Mouse (Mus musculus): ENCODE data around the gene Rtl10. TPM values are rescaled to one million over a fixed set of nuclear protein-coding genes. Genes with fewer than 3 reads are reported as not detected.

Gene Rtl10
- polyA plus RNA-seq, 1 experiment from 2014 or later: 1.7 TPM

DNA sequence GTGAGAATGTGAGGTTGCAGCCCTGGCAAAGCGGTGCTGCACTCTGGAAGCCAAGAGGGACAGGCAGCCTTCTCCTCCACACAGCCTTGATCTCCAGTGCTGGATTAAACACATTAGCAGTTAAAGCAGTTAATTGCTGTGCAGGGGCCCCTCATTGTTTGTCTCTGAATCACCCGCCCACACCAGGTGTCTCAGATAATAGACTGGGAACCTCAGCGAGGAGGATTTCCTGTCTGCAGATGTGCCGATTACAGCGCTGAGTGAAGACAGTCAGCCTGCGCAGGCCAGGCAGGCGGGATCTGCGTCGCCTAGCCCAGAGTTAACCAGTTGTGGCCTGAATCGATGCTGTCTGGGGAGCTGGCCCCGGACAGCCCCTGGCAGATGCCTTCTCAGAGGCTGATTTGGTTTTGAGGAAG, 38.7 kb upstream of the Rtl10 start:
- Histone ChIP-seq H3K9me3 (ENCODE audit: control insufficient read depth, low read length) (no peaks in the 10 kb centered on the region), H3K36me3 (ENCODE audit: control insufficient read depth, insufficient read depth, low read length) (no peaks in the 10 kb centered on the region), H3K4me3 (ENCODE audit: low read depth, low read length) (no peak overlapping the region), H3K27ac (ENCODE audit: low read depth, low read length) (no peak overlapping the region), H3K4me1 (ENCODE audit: control insufficient read depth, insufficient read depth, low read length) (peaks cover 12% of the 10 kb centered on the region), H3K4me2 (ENCODE audit: low read depth) (peak overlapping the region; percentile 24; the same call in 1 of the 2 replicates), H3K27me3 (ENCODE audit: control insufficient read depth, insufficient read depth, low read length) (no peaks in the 10 kb centered on the region), H3K9ac (ENCODE audit: low read length) (peak overlapping the region; percentile 39)
- WGBS: 5% methylated on average over 11 of the region's 11 CpGs
- ATAC-seq (ENCODE audit: insufficient read depth, low FRiP score, low TSS enrichment) (peak; percentile 84), DNase-seq (ENCODE audit: low spot score) (peak; percentile 49)

DNA sequence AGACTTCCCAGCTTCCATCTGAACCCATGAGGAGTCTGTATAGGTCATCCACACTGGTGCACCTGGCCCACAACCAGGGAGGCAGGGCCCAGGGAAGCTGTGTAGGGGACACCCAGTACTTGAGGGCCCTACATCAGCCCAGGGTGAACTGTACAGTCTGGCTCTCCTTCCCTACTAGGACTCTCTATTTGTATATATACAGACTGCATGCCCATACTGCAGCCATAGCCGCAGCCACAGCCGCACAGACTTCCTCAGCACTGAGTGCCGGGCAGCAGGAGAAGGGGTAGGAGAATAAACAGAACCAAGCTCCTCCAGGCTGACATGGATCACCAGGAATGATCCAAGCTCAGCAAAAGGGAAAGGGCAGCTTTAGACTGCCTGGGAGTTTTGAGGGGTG, 37.9 kb upstream of the Rtl10 start:
- Histone ChIP-seq H3K4me2 (ENCODE audit: low read depth) (no peak overlapping the region), H3K27me3 (ENCODE audit: control insufficient read depth, insufficient read depth, low read length) (no peaks in the 10 kb centered on the region), H3K36me3 (ENCODE audit: control insufficient read depth, insufficient read depth, low read length) (no peaks in the 10 kb centered on the region), H3K27ac (ENCODE audit: low read depth, low read length) (no peak overlapping the region), H3K4me1 (ENCODE audit: control insufficient read depth, insufficient read depth, low read length) (peaks cover 12% of the 10 kb centered on the region), H3K9ac (ENCODE audit: low read length) (no peak overlapping the region), H3K4me3 (ENCODE audit: low read depth, low read length) (no peak overlapping the region), H3K9me3 (ENCODE audit: control insufficient read depth, low read length) (no peaks in the 10 kb centered on the region)
- 91% methylated on average over 3 of the region's 3 CpGs for WGBS
- no peak for ATAC-seq (ENCODE audit: insufficient read depth, low FRiP score, low TSS enrichment)
- DNase-seq (ENCODE audit: low spot score): no peak

DNA sequence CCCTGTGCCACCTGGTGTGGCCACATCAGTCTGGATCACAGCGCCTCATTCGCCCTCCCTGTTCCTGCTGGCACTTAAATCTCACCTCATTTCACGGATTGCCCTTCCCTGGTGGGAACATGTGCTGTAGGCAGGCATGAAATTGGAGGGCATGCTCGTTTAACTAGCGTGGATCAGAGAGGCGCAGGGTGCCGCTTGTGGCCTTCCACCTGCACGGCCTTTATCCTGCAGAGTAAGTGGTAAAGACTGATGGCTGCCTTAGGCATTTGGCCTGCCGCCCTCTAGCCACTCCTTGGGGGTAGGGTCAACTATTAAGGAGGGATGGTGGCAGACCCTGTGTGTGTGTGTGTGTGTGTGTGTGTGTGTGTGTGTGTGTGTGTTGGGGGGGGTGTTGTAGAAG, 36.7 kb upstream of the Rtl10 start:
- DNase-seq (ENCODE audit: low spot score): no peak
- Histone ChIP-seq H3K27ac (ENCODE audit: low read depth, low read length) (no peak overlapping the region), H3K27me3 (ENCODE audit: control insufficient read depth, insufficient read depth, low read length) (no peaks in the 10 kb centered on the region)

DNA sequence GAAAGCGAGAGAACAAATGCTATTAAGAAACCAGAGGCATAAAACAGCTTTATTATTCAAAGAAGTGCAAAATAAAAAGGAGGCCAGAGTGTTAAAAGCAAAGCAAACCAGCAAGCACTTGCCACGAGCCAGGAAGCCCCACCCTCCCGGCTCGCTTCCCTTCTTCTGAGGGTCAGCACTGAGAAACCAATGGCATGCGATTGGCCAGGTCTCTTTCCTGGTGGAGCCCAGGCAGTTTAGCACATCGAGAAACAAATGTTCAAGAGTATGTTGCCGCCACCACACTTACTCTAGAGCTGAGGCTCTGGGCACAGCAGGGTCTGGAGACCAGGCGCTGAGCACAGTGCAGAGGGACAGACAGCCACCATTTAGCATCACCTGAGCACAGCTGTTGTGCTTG, 36.1 kb upstream of the Rtl10 start:
- Histone ChIP-seq H3K4me3 (ENCODE audit: low read depth, low read length) (no peak overlapping the region), H3K27ac (ENCODE audit: low read depth, low read length) (no peak overlapping the region), H3K4me2 (ENCODE audit: low read depth) (no peak overlapping the region), H3K9me3 (ENCODE audit: control insufficient read depth, low read length) (no peaks in the 10 kb centered on the region), H3K9ac (ENCODE audit: low read length) (no peak overlapping the region), H3K36me3 (ENCODE audit: control insufficient read depth, insufficient read depth, low read length) (no peaks in the 10 kb centered on the region), H3K27me3 (ENCODE audit: control insufficient read depth, insufficient read depth, low read length) (no peaks in the 10 kb centered on the region), H3K4me1 (ENCODE audit: control insufficient read depth, insufficient read depth, low read length) (peaks cover 12% of the 10 kb centered on the region)
- ATAC-seq (ENCODE audit: insufficient read depth, low FRiP score, low TSS enrichment) (no peak), DNase-seq (ENCODE audit: low spot score) (no peak)
- WGBS: 46% methylated on average over 8 of the region's 8 CpGs

More for the DNA sequence above, 36.7 kb upstream of the Rtl10 start:
- Histone ChIP-seq H3K4me3 (ENCODE audit: low read depth, low read length) (no peak overlapping the region), H3K9me3 (ENCODE audit: control insufficient read depth, low read length) (no peaks in the 10 kb centered on the region), H3K9ac (ENCODE audit: low read length) (no peak overlapping the region), H3K4me2 (ENCODE audit: low read depth) (no peak overlapping the region), H3K4me1 (ENCODE audit: control insufficient read depth, insufficient read depth, low read length) (peaks cover 12% of the 10 kb centered on the region), H3K36me3 (ENCODE audit: control insufficient read depth, insufficient read depth, low read length) (no peaks in the 10 kb centered on the region)
- ATAC-seq (ENCODE audit: insufficient read depth, low FRiP score, low TSS enrichment): no peak
- 43% methylated on average over 9 of the region's 9 CpGs for WGBS

DNA sequence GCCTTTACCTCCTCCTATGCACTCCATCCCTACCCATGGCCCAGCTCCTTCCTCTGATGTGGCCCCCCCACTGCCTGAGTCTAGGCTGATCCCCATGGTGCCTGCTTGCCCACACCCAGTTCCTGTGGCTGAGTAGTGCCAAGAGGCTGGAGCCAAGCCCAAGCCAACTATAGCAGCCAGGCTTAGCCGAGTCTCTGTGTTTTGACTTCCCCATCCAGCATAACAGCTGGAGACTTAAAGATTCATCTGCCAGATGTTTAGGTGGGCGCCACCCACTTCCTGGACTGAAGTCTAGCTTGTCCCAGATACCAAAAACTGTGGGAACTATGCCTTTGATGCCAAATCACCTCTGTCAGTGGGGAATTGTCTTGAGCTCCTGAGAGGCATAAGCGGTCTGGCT, 34.4 kb upstream of the Rtl10 start:
- Histone ChIP-seq H3K36me3 (ENCODE audit: control insufficient read depth, insufficient read depth, low read length) (no peaks in the 10 kb centered on the region), H3K9me3 (ENCODE audit: control insufficient read depth, low read length) (no peaks in the 10 kb centered on the region), H3K4me3 (ENCODE audit: low read depth, low read length) (no peak overlapping the region), H3K27me3 (ENCODE audit: control insufficient read depth, insufficient read depth, low read length) (no peaks in the 10 kb centered on the region), H3K4me2 (ENCODE audit: low read depth) (no peak overlapping the region), H3K9ac (ENCODE audit: low read length) (no peak overlapping the region), H3K4me1 (ENCODE audit: control insufficient read depth, insufficient read depth, low read length) (peaks cover 7% of the 10 kb centered on the region), H3K27ac (ENCODE audit: low read depth, low read length) (no peak overlapping the region)
- ATAC-seq (ENCODE audit: insufficient read depth, low FRiP score, low TSS enrichment): no peak
- no peak for DNase-seq (ENCODE audit: low spot score)
- WGBS: 76% methylated on average over 3 of the region's 3 CpGs

DNA sequence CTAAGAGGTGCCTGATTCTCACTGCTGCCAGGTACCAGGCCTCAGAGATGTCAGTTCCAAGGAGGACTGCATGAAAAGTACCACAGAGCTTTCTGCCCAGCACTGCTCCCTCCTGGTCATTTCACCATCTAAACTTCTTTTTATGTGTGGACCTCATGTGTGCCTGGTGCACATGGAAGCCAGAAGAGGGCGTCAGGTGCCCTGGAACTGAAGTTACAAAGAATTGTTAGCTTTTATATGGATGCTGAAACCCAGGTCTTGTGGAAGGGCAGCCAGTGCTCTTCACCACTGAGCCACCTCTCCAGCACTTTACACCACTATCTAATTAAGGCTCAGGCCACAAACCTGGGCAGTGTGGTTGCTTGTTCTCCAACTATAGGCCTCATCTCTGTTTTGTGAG, 27.9 kb upstream of the Rtl10 start:
- DNase-seq (ENCODE audit: low spot score): no peak
- no peak overlapping the region for H3K9ac ChIP-seq (ENCODE audit: low read length)
- H3K9me3 ChIP-seq (ENCODE audit: control insufficient read depth, low read length): no peaks in the 10 kb centered on the region
- no peak overlapping the region for H3K27ac ChIP-seq (ENCODE audit: low read depth, low read length)
- 38% methylated on average over 1 of the region's 1 CpGs for WGBS
- H3K27me3 ChIP-seq (ENCODE audit: control insufficient read depth, insufficient read depth, low read length): no peaks in the 10 kb centered on the region
- no peak overlapping the region for H3K4me2 ChIP-seq (ENCODE audit: low read depth)
- ATAC-seq (ENCODE audit: insufficient read depth, low FRiP score, low TSS enrichment): no peak
- H3K36me3 ChIP-seq (ENCODE audit: control insufficient read depth, insufficient read depth, low read length): no peaks in the 10 kb centered on the region
- H3K4me1 ChIP-seq (ENCODE audit: control insufficient read depth, insufficient read depth, low read length): no peaks in the 10 kb centered on the region
- no peak overlapping the region for H3K4me3 ChIP-seq (ENCODE audit: low read depth, low read length)

DNA sequence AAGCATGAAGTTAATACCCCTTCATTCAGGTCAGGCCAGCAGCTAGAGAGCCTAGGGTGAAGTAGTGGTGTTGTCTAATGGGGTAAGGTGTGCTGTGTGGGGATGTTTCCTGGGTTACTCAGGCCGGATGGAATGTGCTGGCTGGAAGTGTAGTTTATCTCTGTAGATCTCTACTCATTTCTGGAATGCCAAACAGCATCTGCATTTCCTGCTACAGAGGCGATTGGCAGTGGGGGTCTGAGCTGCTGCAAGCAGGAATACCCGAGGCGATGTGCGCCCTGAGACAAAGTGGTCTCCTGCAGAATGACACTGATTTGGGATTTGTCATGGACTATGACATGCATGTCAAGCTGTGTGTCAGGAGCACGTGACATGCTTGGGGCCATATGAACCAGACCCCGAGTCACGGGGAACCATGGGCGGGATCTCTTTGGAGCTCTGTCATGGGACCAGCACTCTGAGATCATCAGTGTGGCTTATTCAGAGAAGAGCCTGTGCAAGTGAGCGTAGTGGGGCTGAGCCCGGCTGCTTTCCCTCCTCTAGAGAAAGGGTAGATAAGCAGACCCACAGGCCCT, 27.2 kb upstream of the Rtl10 start:
- 90% methylated on average over 11 of the region's 11 CpGs for WGBS
- Histone ChIP-seq H3K27ac (ENCODE audit: low read depth, low read length) (no peak overlapping the region), H3K9ac (ENCODE audit: low read length) (no peak overlapping the region), H3K9me3 (ENCODE audit: control insufficient read depth, low read length) (no peaks in the 10 kb centered on the region), H3K4me3 (ENCODE audit: low read depth, low read length) (no peak overlapping the region), H3K4me2 (ENCODE audit: low read depth) (no peak overlapping the region), H3K27me3 (ENCODE audit: control insufficient read depth, insufficient read depth, low read length) (no peaks in the 10 kb centered on the region), H3K36me3 (ENCODE audit: control insufficient read depth, insufficient read depth, low read length) (no peaks in the 10 kb centered on the region), H3K4me1 (ENCODE audit: control insufficient read depth, insufficient read depth, low read length) (no peaks in the 10 kb centered on the region)
- ATAC-seq (ENCODE audit: insufficient read depth, low FRiP score, low TSS enrichment): no peak
- DNase-seq (ENCODE audit: low spot score): no peak

DNA sequence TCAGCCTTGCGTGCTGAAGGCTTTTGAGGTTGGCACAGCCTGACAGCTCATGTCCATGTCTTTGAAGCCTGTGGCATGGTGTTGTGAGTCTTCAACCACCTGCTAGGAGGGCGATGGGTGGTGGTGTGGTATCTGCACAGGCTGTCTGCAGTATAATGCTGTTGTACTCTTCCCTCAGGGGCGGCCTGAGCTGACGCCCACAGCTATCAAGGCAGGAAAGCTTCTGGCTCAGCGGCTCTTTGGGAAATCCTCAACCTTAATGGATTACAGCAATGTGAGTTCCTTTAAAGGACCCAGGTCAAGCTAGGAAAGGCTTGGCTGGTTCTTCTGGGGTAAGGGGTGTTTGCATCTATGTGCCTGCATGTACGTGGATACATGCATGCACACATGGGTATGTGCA, 26.7 kb upstream of the Rtl10 start:
- no peaks in the 10 kb centered on the region for H3K27me3 ChIP-seq (ENCODE audit: control insufficient read depth, insufficient read depth, low read length)
- H3K27ac ChIP-seq (ENCODE audit: low read depth, low read length): no peak overlapping the region
- H3K4me2 ChIP-seq (ENCODE audit: low read depth): no peak overlapping the region
- H3K9ac ChIP-seq (ENCODE audit: low read length): no peak overlapping the region
- no peaks in the 10 kb centered on the region for H3K4me1 ChIP-seq (ENCODE audit: control insufficient read depth, insufficient read depth, low read length)
- ATAC-seq (ENCODE audit: insufficient read depth, low FRiP score, low TSS enrichment) (no peak), DNase-seq (ENCODE audit: low spot score) (no peak)
- no peak overlapping the region for H3K4me3 ChIP-seq (ENCODE audit: low read depth, low read length)
- no peaks in the 10 kb centered on the region for H3K36me3 ChIP-seq (ENCODE audit: control insufficient read depth, insufficient read depth, low read length)
- H3K9me3 ChIP-seq (ENCODE audit: control insufficient read depth, low read length): no peaks in the 10 kb centered on the region
- WGBS: 78% methylated on average over 6 of the region's 6 CpGs

DNA sequence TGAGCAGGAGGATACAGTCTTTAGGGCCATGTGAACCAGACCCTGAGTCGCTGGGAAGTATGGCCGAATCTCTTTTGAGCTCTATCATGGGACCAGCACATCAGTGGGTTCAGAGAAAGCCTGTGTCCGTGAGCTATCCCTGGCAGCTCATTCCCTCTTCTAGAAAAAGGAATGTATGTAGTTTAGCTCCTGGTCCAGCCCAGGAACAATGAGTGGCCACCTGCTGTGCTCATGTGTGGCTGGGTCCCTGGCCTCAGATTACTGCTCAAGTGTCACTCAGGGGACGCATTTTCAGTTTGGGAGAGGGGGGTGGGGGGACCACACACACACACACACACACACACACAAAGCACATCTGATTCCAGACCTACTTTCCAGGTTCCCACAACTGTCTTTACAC, 26.3 kb upstream of the Rtl10 start:
- DNase-seq (ENCODE audit: low spot score): no peak
- no peak for ATAC-seq (ENCODE audit: insufficient read depth, low FRiP score, low TSS enrichment)
- 72% methylated on average over 4 of the region's 4 CpGs for WGBS

More for the DNA sequence above, 26.3 kb upstream of the Rtl10 start:
- H3K36me3 ChIP-seq (ENCODE audit: control insufficient read depth, insufficient read depth, low read length): no peaks in the 10 kb centered on the region
- no peaks in the 10 kb centered on the region for H3K4me1 ChIP-seq (ENCODE audit: control insufficient read depth, insufficient read depth, low read length)
- no peak overlapping the region for H3K4me2 ChIP-seq (ENCODE audit: low read depth)
- H3K27me3 ChIP-seq (ENCODE audit: control insufficient read depth, insufficient read depth, low read length): no peaks in the 10 kb centered on the region
- H3K9me3 ChIP-seq (ENCODE audit: control insufficient read depth, low read length): no peaks in the 10 kb centered on the region
- no peak overlapping the region for H3K27ac ChIP-seq (ENCODE audit: low read depth, low read length)
- no peak overlapping the region for H3K9ac ChIP-seq (ENCODE audit: low read length)
- H3K4me3 ChIP-seq (ENCODE audit: low read depth, low read length): no peak overlapping the region
